Mouse (Mus musculus) G1E (cell line): Measurements from ENCODE around the gene Cryba4.

ENCODE experiments used
- CTCF ChIP-seq: IDR thresholded peaks from 2 replicates; pipeline ENCODE4 v1.5.1; 2012; ENCODE audit warnings: low read depth, low read length, inconsistent platforms, mixed read lengths
- GATA1 ChIP-seq: IDR thresholded peaks from 2 replicates; pipeline ENCODE4 v1.6.1; 2012; ENCODE audit warnings: borderline replicate concordance, low read length, inconsistent platforms, mixed read lengths
- GATA2 ChIP-seq: IDR thresholded peaks from 2 replicates; pipeline ENCODE4 v1.6.1; 2012; ENCODE audit warnings: low read depth, low read length, inconsistent platforms, borderline replicate concordance
- POLR2AphosphoS5 ChIP-seq: IDR thresholded peaks from 2 replicates; pipeline ENCODE4 v1.6.1; 2012; ENCODE audit warnings: low read depth, low read length, inconsistent platforms; ENCODE audit not compliant: insufficient replicate concordance
- TAL1 ChIP-seq: conservative IDR thresholded peaks from 2 replicates; pipeline ENCODE4 v1.6.1; 2012; ENCODE audit warnings: low read depth, low read length, inconsistent platforms, mixed read lengths

DNA sequence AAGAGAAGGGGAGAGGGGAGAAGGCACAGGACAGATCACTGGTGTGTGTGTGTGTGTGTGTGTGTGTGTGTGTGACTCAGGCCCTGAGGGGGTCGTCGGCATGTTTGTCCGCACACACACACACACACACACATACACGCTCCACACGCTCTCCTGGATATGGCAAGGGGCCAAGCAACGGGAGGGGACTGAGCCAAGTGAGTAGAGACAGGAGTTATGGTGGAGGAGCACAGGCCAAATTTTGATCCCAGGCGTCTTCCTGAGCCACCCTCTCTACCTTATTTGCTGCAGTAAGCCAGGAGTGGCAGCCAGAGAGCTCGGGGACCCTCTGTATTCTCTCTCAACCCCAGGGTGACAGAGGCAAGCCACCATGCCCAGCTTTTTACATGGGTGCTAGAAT is 36.9 kb upstream of the Cryba4 start:
- TF ChIP-seq CTCF, result no peak
- TF ChIP-seq GATA1, result no peak
- no peak for TF ChIP-seq TAL1
- TF ChIP-seq POLR2AphosphoS5, result no peak
- no peak for TF ChIP-seq GATA2
